Mouse (Mus musculus) limb, embryonic 14.5 days (tissue): ENCODE results near the gene Mnt. TPM values are rescaled to one million over a fixed set of nuclear protein-coding genes. Genes with fewer than 3 reads are reported as not detected.

Source experiments
- ATAC-seq: fragments of 200-750 bp; cut with Nextera tagmentation; 2 replicates; pipeline ENCODE4 v1.8.0; 2017; ENCODE audit warnings: low read depth, moderate number of reproducible peaks, moderate TSS enrichment; ENCODE audit not compliant: low FRiP score
- DNase-seq: peaks from one replicate; pipeline ENCODE4 v3.0.0-alpha.2; 2015; ENCODE audit warnings: low spot score
- H3K27ac ChIP-seq: fragments of 300-500 bp; sonication (generic); replicated peaks from 2 replicates; pipeline ENCODE4 v1.5.1; 2014; ENCODE audit warnings: low read depth, mild to moderate bottlenecking, low read length, moderate library complexity, mixed read lengths
- H3K27me3 ChIP-seq: fragments of 300-500 bp; sonication (generic); 2 replicates; pipeline ENCODE4 v1.6.1; 2014; ENCODE audit warnings: low read length, mixed read lengths; ENCODE audit not compliant: control insufficient read depth, insufficient read depth
- H3K36me3 ChIP-seq: fragments of 300-500 bp; sonication (generic); 2 replicates; pipeline ENCODE4 v1.6.1; 2014; ENCODE audit warnings: mild to moderate bottlenecking, low read length, moderate library complexity, mixed read lengths; ENCODE audit not compliant: control insufficient read depth, insufficient read depth
- H3K4me1 ChIP-seq: fragments of 300-500 bp; sonication (generic); 2 replicates; pipeline ENCODE4 v1.6.1; 2014; ENCODE audit warnings: antibody characterized with exemption, low read length, mixed read lengths; ENCODE audit not compliant: control insufficient read depth, insufficient read depth
- H3K4me2 ChIP-seq: fragments of 300-500 bp; sonication (generic); replicated peaks from 2 replicates; pipeline ENCODE4 v1.6.1; 2014; ENCODE audit warnings: low read depth, mild to moderate bottlenecking, low read length, moderate library complexity; ENCODE audit not compliant: severe bottlenecking
- H3K4me3 ChIP-seq: fragments of 300-500 bp; sonication (generic); replicated peaks from 2 replicates; pipeline ENCODE4 v1.5.1; 2014; ENCODE audit warnings: low read length
- H3K9ac ChIP-seq: fragments of 300-500 bp; sonication (generic); 2 replicates; pipeline ENCODE4 v1.6.1; 2014; ENCODE audit warnings: mild to moderate bottlenecking, low read depth, low read length, moderate library complexity; ENCODE audit not compliant: severe bottlenecking
- H3K9me3 ChIP-seq: fragments of 300-500 bp; sonication (generic); 2 replicates; pipeline ENCODE4 v1.6.1; 2016; ENCODE audit warnings: low read length; ENCODE audit not compliant: control insufficient read depth
- POLR2A ChIP-seq: fragments of 200-500 bp; IDR thresholded peaks from 2 replicates; pipeline ENCODE4 v1.8.0; 2012; ENCODE audit warnings: inconsistent platforms, mild to moderate bottlenecking, moderate library complexity, borderline replicate concordance; ENCODE audit not compliant: insufficient read depth, insufficient read length; ENCODE audit errors: extremely low read depth
- WGBS: fragments of 180-500 bp; shearing (Covaris S2); extraction: QIAGEN DNeasy Blood & Tissue Kit; methylation state at CpG from one replicate; pipeline ENCODE4 v1.1.7; 2014; 5-methylcytosine and 5-hydroxymethylcytosine counted together
- polyA plus RNA-seq, 2 experiments: library from polyadenylated mRNA; depleted of rRNA in 1 of 2; stranded (reverse) in 1 of 2; unstranded in 1 of 2; fragments of >200 nt; fragmentation: Nextera tagmentation in 1 of 2; extraction: Ambion mirVana in 1 of 2; gene quantifications; 2 replicates each; pipeline versions ENCODE4 v1.2.1 to v1.2.3; 2012 to 2014

The Mnt gene
- polyA plus RNA-seq, 2 experiments: 6.0 to 17.9 TPM

DNA sequence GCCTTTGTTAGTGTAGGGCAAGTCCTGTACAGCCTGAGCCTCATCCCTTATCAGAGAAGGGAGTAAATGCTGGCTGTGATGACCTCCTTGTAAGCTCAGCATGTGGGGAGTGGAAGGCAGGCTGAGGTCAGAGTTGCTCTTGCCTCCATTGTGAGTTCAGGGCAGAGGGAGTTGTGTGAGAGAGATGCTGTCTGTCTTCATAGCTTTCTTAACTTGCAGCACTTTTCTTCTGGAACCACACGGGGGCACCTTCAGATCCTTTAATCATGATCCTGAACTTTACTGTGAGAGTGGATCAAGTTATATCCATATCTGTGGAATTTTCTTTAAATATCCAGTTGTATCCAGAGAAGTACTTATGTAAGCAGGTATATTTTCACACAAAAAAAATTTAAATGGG, 9.3 kb upstream of the Mnt start:
- Histone ChIP-seq H3K4me1 (no peaks in the 10 kb centered on the region), H3K9me3 (no peaks in the 10 kb centered on the region), H3K4me3 (no peak overlapping the region), H3K27me3 (no peaks in the 10 kb centered on the region), H3K9ac (no peak overlapping the region), H3K36me3 (peaks cover 35% of the 10 kb centered on the region), H3K27ac (no peak overlapping the region), H3K4me2 (no peak overlapping the region)
- ATAC-seq (no peak), DNase-seq (no peak)
- TF ChIP-seq POLR2A: no peak
- 28% methylated on average over 1 of the region's 1 CpGs for WGBS

DNA sequence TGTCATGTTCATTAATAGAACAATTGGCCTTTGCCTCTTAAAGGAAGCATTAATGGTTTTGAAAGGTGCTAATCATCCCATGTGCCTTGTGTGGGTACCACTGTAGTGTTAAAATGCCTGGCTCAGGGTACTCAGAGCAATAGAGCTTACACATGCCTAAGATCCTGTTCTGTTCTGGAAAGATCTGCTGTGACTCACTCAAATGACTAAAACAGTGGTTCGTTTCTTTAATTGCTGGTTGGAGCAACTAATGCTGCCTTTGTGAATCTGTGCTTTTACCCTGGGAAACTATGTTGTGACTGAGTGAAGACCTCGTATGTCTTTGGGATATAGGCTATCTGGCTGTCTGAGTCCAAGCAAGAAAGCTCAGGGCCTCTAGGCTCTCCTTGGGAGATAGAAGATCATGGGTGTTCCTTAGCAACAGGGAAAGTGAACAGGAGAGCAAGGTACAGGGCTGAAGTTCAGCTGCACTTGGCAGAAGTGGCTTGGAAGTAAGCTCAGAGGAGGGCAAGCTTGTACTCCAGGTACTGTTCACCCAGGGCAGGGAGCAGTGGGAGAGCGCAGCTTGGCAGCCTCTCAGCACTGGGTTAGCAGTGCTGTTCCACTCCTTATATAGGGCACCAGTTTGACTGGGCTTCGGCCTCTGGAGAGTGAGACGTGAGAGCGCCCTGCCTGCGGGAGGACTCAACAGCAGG, 7.8 kb upstream of the Mnt start:
- WGBS: 86% methylated on average over 7 of the region's 7 CpGs

DNA sequence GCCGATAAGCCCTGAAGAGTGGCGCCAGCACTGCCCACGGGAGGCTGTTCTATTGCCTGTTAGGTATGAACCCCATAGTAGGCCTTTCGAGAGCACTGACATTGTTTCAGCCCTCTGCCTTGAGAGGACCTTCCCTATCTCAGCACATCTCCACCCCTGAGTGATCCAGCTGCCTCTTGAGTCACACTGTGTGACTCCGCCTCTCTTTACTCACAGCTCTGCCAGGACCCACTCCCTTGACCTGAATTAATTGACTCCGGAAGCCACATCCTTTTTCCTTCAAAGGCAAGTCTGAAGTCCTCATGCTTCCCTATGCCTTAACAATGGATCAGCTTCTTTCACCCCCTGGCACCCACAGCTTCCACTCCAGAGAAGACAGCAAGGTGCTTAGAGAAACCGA, 4.6 kb upstream of the Mnt start:
- TF ChIP-seq POLR2A: no peak
- Histone ChIP-seq H3K27ac (no peak overlapping the region), H3K4me1 (peaks cover 14% of the 10 kb centered on the region), H3K4me3 (no peak overlapping the region), H3K9me3 (no peaks in the 10 kb centered on the region), H3K4me2 (no peak overlapping the region), H3K27me3 (no peaks in the 10 kb centered on the region), H3K36me3 (peaks cover 8% of the 10 kb centered on the region; the same call in 1 of the 2 replicates), H3K9ac (no peak overlapping the region)
- 64% methylated on average over 7 of the region's 7 CpGs for WGBS
- ATAC-seq (no peak), DNase-seq (no peak)

More for the DNA sequence above, 7.8 kb upstream of the Mnt start:
- Histone ChIP-seq H3K4me1 (no peaks in the 10 kb centered on the region), H3K4me3 (no peak overlapping the region), H3K27ac (no peak overlapping the region), H3K27me3 (no peaks in the 10 kb centered on the region), H3K4me2 (no peak overlapping the region), H3K36me3 (peaks cover 22% of the 10 kb centered on the region), H3K9ac (no peak overlapping the region), H3K9me3 (no peaks in the 10 kb centered on the region)
- no peak for TF ChIP-seq POLR2A
- ATAC-seq (no peak), DNase-seq (no peak)

DNA sequence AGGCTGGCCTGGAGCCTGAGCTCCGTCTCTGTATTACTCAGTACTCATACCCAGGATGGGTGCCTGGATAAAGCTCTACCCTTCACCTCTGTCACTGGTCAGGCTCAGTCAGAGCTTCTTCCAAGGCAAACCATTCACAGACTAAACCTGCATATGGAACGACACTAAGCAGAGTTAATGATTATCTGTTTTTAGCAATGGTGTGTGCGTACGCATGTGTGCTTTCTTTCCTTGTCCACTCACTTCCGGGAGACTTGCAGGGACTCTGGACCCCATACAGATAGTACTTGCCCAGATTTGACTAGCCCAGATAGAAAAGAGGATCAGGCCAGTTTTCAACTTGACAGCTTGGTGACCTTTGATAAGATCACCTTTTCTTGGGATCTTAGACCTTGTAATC, 4.0 kb upstream of the Mnt start:
- no peak for TF ChIP-seq POLR2A

DNA sequence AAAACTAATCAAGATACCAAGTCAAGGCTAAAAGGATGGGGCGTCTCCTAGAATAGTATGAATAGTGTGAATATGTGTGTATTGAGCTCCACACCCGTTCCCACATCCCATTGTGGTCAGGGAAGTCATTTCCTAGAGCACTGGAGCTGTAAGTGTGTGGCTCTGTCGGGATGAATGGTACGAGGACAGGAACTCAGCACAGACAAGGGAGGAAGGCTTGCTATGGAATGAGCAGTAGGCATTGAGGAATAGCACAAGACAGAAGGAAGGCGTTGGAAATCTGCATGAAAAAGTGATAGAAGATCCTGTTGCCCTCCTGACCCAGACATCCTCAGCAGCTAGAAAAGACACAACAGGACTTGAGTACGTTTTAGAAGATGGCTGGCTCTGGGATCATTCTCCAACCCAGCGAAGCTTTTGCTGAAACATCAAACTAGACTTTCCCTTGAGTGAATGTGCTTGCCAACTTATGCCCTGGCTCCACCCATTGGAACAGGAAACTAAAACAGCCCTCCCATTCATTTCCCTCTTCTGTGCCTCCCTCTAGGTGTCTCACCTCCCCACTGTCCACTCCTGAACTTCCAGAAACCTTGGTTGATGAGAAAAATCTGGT, 2.8 kb upstream of the Mnt start:
- peaks cover 8% of the 10 kb centered on the region; the same call in 1 of the 2 replicates for H3K36me3 ChIP-seq
- peaks cover 20% of the 10 kb centered on the region for H3K4me1 ChIP-seq
- H3K9ac ChIP-seq: no peak overlapping the region
- DNase-seq (no peak), ATAC-seq (no peak)
- H3K27me3 ChIP-seq: no peaks in the 10 kb centered on the region
- no peak for TF ChIP-seq POLR2A
- no peaks in the 10 kb centered on the region for H3K9me3 ChIP-seq
- WGBS: 77% methylated on average over 7 of the region's 7 CpGs
- H3K27ac ChIP-seq: no peak overlapping the region
- no peak overlapping the region for H3K4me2 ChIP-seq
- H3K4me3 ChIP-seq: no peak overlapping the region

More for the DNA sequence above, 4.0 kb upstream of the Mnt start:
- Histone ChIP-seq H3K27ac (no peak overlapping the region), H3K4me3 (no peak overlapping the region), H3K36me3 (peaks cover 8% of the 10 kb centered on the region; the same call in 1 of the 2 replicates), H3K27me3 (no peaks in the 10 kb centered on the region), H3K4me1 (peaks cover 14% of the 10 kb centered on the region), H3K9ac (no peak overlapping the region), H3K9me3 (no peaks in the 10 kb centered on the region), H3K4me2 (no peak overlapping the region)
- WGBS: 93% methylated on average over 5 of the region's 5 CpGs
- no peak for ATAC-seq
- DNase-seq: no peak
